Mouse (Mus musculus): ENCODE results near the gene Lgalsl. TPM values are rescaled to one million over a fixed set of nuclear protein-coding genes. Genes with fewer than 3 reads are reported as not detected.

The Lgalsl gene
- total RNA-seq (2012; rRNA removed) (8.1 and 9.9 TPM in 2 replicates), total RNA-seq (2014; rRNA removed) (22.7 and 26.5 TPM in 2 replicates), polyA plus RNA-seq (2012; ENCODE audit: insufficient read length, low read depth) (16.4 and 16.9 TPM in 2 replicates)

- no peaks in the 10 kb centered on the region for H3K79me2 ChIP-seq (replicated peaks; ENCODE audit: control insufficient read depth, extremely low read depth, insufficient read depth, poor library complexity, severe bottlenecking)
- H3K27me3 ChIP-seq (replicated peaks) = peaks cover 29% of the 10 kb centered on the region
- H3K36me3 ChIP-seq (replicated peaks in 1 of 2; ENCODE audit: control insufficient read depth in 1 of 2, insufficient read depth in 1 of 2, low read length in 1 of 2) = peaks cover 12 to 33% of the 10 kb centered on the region in 2 experiments
- H3K27ac ChIP-seq (ENCODE audit: insufficient read depth, low read depth) = no peak within 1 kb of the TSS
- H3K9ac ChIP-seq (ENCODE audit: insufficient read depth, low read depth) = peak within 1 kb of the TSS; percentile 86
- H3K9me3 ChIP-seq (replicated peaks; ENCODE audit: low read length) = no peaks in the 10 kb centered on the region
- peak within 1 kb of the TSS; percentile 83 for H3K4me2 ChIP-seq (ENCODE audit: insufficient read depth, low read depth, poor library complexity, severe bottlenecking)
- TF ChIP-seq SIN3A (IDR thresholded peaks at IDR 0.05; ENCODE audit: low read length) (0 out of 2 replicates have a peak, but pooled peaks have one; percentile 19), POLR2AphosphoS2 (IDR thresholded peaks at IDR 0.05; ENCODE audit: low read depth, low read length) (no peak), CHD1 (IDR thresholded peaks at IDR 0.05; ENCODE audit: low read depth, low read length) (no peak), CTCF (conservative IDR thresholded peaks at IDR 0.05 in 1 of 2, IDR thresholded peaks at IDR 0.05 in 1 of 2; ENCODE audit: low read depth in 2 of 2, low read length in 2 of 2) (no peak), JUND (conservative IDR thresholded peaks at IDR 0.05; ENCODE audit: low read depth, low read length) (no peak), CHD2 (IDR thresholded peaks at IDR 0.05; ENCODE audit: low read length) (peak; percentile 52; the same call in 1 of the 2 replicates), BHLHE40 (IDR thresholded peaks at IDR 0.05; ENCODE audit: low read depth, low read length) (peak; percentile 37; the same call in 1 of the 2 replicates), TCF12 (IDR thresholded peaks at IDR 0.05; ENCODE audit: low read depth, low read length) (peak; percentile 79; the same call in 1 of the 2 replicates), MAX (IDR thresholded peaks at IDR 0.05; ENCODE audit: low read length) (no peak), ELF1 (IDR thresholded peaks at IDR 0.05; ENCODE audit: low read depth, low read length) (peak; percentile 48), ETS1 (conservative IDR thresholded peaks at IDR 0.05; ENCODE audit: low read depth, low read length) (no peak), MAFK (IDR thresholded peaks at IDR 0.05; ENCODE audit: insufficient replicate concordance, low read length) (no peak), EP300 (IDR thresholded peaks at IDR 0.05; ENCODE audit: low read length) (no peak), MAZ (IDR thresholded peaks at IDR 0.05; ENCODE audit: low read depth, low read length) (peak; percentile 70; the same call in 1 of the 2 replicates), MYC (IDR thresholded peaks at IDR 0.05; ENCODE audit: low read depth, low read length) (no peak), KAT2A (IDR thresholded peaks at IDR 0.05; ENCODE audit: insufficient replicate concordance, low read length) (no peak), IRF4 (IDR thresholded peaks at IDR 0.05; ENCODE audit: low read depth, low read length) (peak; percentile 72), ZKSCAN1 (IDR thresholded peaks at IDR 0.05; ENCODE audit: borderline replicate concordance, low read depth, low read length) (no peak), POLR2A (IDR thresholded peaks at IDR 0.05; ENCODE audit: low read depth, low read length) (peak; percentile 46; the same call in 1 of the 2 replicates), MXI1 (IDR thresholded peaks at IDR 0.05; ENCODE audit: low read depth, low read length) (peak; percentile 33), ZMIZ1 (IDR thresholded peaks at IDR 0.05; ENCODE audit: low read depth, low read length) (no peak), PAX5 (IDR thresholded peaks at IDR 0.05; ENCODE audit: low read length) (no peak), ZNF384 (IDR thresholded peaks at IDR 0.05; ENCODE audit: low read depth, low read length) (no peak), GABPA (IDR thresholded peaks at IDR 0.05; ENCODE audit: insufficient replicate concordance, low read depth, low read length) (no peak), RAD21 (IDR thresholded peaks at IDR 0.05; ENCODE audit: low read depth, low read length) (no peak), JUN (IDR thresholded peaks at IDR 0.05; ENCODE audit: insufficient read depth, low read depth, low read length) (no peak), NRF1 (IDR thresholded peaks at IDR 0.05; ENCODE audit: low read depth, low read length) (peak; percentile 52; the same call in 1 of the 2 replicates), E2F4 (IDR thresholded peaks at IDR 0.05; ENCODE audit: insufficient replicate concordance, low read depth, low read length) (no peak), HCFC1 (IDR thresholded peaks at IDR 0.05; ENCODE audit: low read depth, low read length) (0 out of 2 replicates have a peak, but pooled peaks have one; percentile 22), NELFE (IDR thresholded peaks at IDR 0.05; ENCODE audit: low read depth, low read length) (0 out of 2 replicates have a peak, but pooled peaks have one; percentile 38), MEF2A (IDR thresholded peaks at IDR 0.05; ENCODE audit: borderline replicate concordance, low read depth, low read length) (peak; percentile 45; the same call in 1 of the 2 replicates), UBTF (IDR thresholded peaks at IDR 0.05; ENCODE audit: low read depth, low read length) (peak; percentile 49; the same call in 1 of the 2 replicates), RCOR1 (conservative IDR thresholded peaks at IDR 0.05; ENCODE audit: low read depth, low read length) (no peak), SMC3 (IDR thresholded peaks at IDR 0.05; ENCODE audit: low read depth, low read length) (no peak), TBP (conservative IDR thresholded peaks at IDR 0.05; ENCODE audit: low read depth, low read length) (no peak), USF2 (conservative IDR thresholded peaks at IDR 0.05; ENCODE audit: low read depth, low read length) (no peak), ZC3H11A (IDR thresholded peaks at IDR 0.05; ENCODE audit: low read depth, low read length) (no peak), USF1 (IDR thresholded peaks at IDR 0.05; ENCODE audit: low read depth, low read length) (no peak)
- peak; percentile 40 for DNase-seq (ENCODE audit: extremely low read depth)
- H3K4me3 ChIP-seq (replicated peaks in 1 of 3; ENCODE audit: low read depth in 2 of 3, low read length in 2 of 3, poor library complexity in 1 of 3) = peak within 1 kb of the TSS; percentile 71 to 79 (median 79)
- H3K4me1 ChIP-seq (ENCODE audit: control insufficient read depth in 1 of 2, insufficient read depth in 2 of 2) = peaks cover 3 to 16% of the 10 kb centered on the region in 2 experiments
- in situ Hi-C loops (cut with MboI; ENCODE audit: low pct_ligation_motif_present, low pct_unique_long_range_greater_than_20kb, low sequenced_read_pairs) (no loop called here), dilution Hi-C loops (cut with MboI; ENCODE audit: extremely low pct_ligation_motif_present, extremely low pct_unique_long_range_greater_than_20kb, low sequenced_read_pairs) (no loop called here)
These were observed at the start of gene Lgalsl for GRCm38 (mm10) chr11:20830686-20831505. TSS of gene Lgalsl (minus strand) at chr11:20831056.

Measured in CH12.LX (cell line).